Mouse (Mus musculus): ENCODE results near the gene Fndc3b. TPM values are rescaled to one million over a fixed set of nuclear protein-coding genes. Genes with fewer than 3 reads are reported as not detected.

Gene Fndc3b
- total RNA-seq (2023) = 1 to 10 TPM; 2.7 to 3.6 TPM

DNA sequence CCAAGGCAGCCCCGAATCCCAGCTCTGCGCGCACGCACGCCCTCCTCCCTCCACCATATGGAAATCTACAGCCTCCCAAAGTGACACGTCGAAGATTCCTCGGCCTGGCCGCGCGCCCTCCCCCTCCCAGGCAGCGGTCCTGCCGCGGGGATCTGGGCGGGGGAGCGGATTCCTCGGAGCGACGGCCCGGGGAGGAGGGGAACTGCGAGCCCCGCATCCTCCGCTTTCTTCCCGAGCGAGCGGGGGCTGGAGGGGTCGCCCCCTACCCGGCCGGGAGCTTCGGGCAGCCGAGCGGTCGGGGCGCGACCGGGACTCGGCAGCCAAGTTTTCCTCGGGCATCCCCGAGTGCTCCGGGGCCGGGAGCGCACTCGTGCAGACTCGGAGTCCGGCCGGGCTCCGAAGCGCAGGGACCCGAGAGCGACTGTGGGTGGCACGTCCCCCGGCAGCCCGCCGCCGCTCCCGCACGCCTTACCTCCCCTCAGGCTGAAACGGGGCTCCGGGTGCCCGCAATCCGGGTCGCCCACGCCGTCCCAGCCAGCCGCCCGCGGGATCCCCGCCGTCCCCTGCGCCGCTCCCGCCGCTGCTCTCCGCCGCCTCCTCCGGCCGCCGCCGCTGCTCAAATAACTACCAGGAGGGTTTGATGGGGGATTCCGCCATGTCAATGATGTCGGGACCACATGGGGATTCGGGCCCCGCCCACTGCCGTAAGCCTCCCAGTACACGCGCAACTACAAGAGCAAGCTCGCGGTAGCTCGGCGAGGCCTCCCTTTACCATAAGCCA lies at the start of gene Fndc3b:
Fndc3b (minus strand) TSS at position 660 of the 781 bp plus-strand sequence.

DNA sequence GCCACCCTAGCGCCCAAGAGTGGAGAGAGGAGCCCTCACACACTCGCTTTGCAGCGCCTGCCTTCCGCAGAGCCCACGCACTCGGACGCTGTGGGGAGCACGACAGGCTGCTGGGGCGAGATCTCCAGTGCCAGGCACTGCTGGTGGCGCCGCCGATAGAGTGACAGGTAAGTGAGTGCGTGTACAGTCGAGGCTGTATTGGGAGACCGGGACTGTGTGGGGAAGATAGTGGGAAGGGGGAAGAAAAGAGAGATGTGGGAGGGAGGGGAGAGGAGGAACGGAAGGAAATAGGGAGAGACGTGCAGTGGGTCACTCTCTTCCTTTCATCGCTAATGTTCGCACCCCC lies 339.9 kb downstream of the Fndc3b start, which contains the start of gene Ghsr:
Ghsr (plus strand) TSS at position 76 of the 346 bp plus-strand sequence.

Other genes starting within 250 kb of the Fndc3b start
- not detected for gene Tmem212, start 185.1 kb upstream of the Fndc3b start, total RNA-seq (2023)
- gene Pld1, start 227.4 kb upstream of the Fndc3b start, total RNA-seq (2023) = under 1 TPM in 1 of 2 experiments, not detected in 1; 0.58 TPM

Data from B cell, adult 67 days (primary cell).